Mouse (Mus musculus): Measurements from ENCODE around the gene Gdf3.

GRCm38 (mm10) chr6:122600066-122600646 lies 9.7 kb downstream of the Gdf3 start:
- no peak for TF ChIP-seq CTCF (IDR thresholded peaks at IDR 0.05; ENCODE audit: control insufficient read depth, insufficient read depth, insufficient replicate concordance, low read depth, low read length)
- no peak for TF ChIP-seq POLR2A (IDR thresholded peaks at IDR 0.05; ENCODE audit: control insufficient read depth, low read depth, low read length)
